ENCODE assay signal across 9 mouse cellular contexts in genomic region chr5:123996194-123996593, GRCm38 (mm10). TPM values are rescaled to one million over a fixed set of nuclear protein-coding genes. Genes with fewer than 3 reads are reported as not detected.
DNase-seq lines count a peak whose midpoint lies in the region; TF ChIP-seq lines count a peak whose summit lies in the region.
"Had no signal": no experiment of that assay in that cellular context is flagged by ENCODE, and none has a peak within 500 bp of the region (broad histone marks: within the 10 kb centered on the region; RNA-seq: fewer than 3 reads in every experiment).

No protein-coding gene starts in this region.

- no peak overlapping the region for H3K9ac ChIP-seq in ES-Bruce4 (ENCODE audit: low read depth, poor library complexity, severe bottlenecking)

- no peak for TF ChIP-seq EP300 in ES-Bruce4 (IDR thresholded peaks at IDR 0.05; ENCODE audit: insufficient read depth, low read depth, low read length)

- no peaks in the 10 kb centered on the region for H3K27me3 ChIP-seq in ES-Bruce4 (ENCODE audit: control insufficient read depth, insufficient read depth, low read length, poor library complexity, severe bottlenecking)

- H3K9me3 ChIP-seq in ES-Bruce4 (replicated peaks; ENCODE audit: control insufficient read depth, insufficient read depth, low read length, poor library complexity, severe bottlenecking) = no peaks in the 10 kb centered on the region

- peak; percentile 21 for TF ChIP-seq CTCF in ES-Bruce4 (IDR thresholded peaks at IDR 0.05; ENCODE audit: low read depth, low read length)

- no peak overlapping the region for H3K27ac ChIP-seq in ES-Bruce4 (ENCODE audit: insufficient read depth, low read length)

- H3K4me1 ChIP-seq in ES-Bruce4 (ENCODE audit: control insufficient read depth, insufficient read depth, low read length) = no peaks in the 10 kb centered on the region

- no peak for TF ChIP-seq POLR2A in ES-Bruce4 (IDR thresholded peaks at IDR 0.05; ENCODE audit: insufficient read depth, low read length)

- H3K36me3 ChIP-seq in ES-Bruce4 (ENCODE audit: control insufficient read depth, insufficient read depth, low read length, poor library complexity, severe bottlenecking) = no peaks in the 10 kb centered on the region

- H3K4me3 ChIP-seq in ES-Bruce4 (ENCODE audit: low read depth, low read length) = no peak overlapping the region

- DNase-seq in heart, postnatal 4 days = peak; percentile 62
- DNase-seq in heart, postnatal 25 days (ENCODE audit: low spot score) = no peak
- DNase-seq in lung, postnatal 10 days = peak; percentile 69
- DNase-seq in lung, postnatal 25 days (ENCODE audit: low spot score) = no peak
- DNase-seq in T-cell, adult 2 months (ENCODE audit: low spot score) = peak; percentile 37
- no peak for DNase-seq in frontal cortex, postnatal 25 days (ENCODE audit: low spot score in 2 of 2)
- DNase-seq: cerebellum, adult 11 months; liver had no signal

- intact Hi-C loops in heart, postnatal 25 days (cut with DNase I) = no loop called here

RNA-seq across cellular contexts. Expression of gene Hip1r, which starts 22.8 kb away (rescaled TPM):
- 10 to 100 TPM; 29.6 to 42.2 TPM for total RNA-seq in heart, postnatal 4 days (2021)
- 10 to 100 TPM; 13.4 to 19.0 TPM for total RNA-seq in heart, postnatal 25 days (2021)
- 17.4 and 24.6 TPM in 2 replicates for polyA plus RNA-seq in ES-Bruce4 (2011; ENCODE audit: insufficient read depth, insufficient read length, low read depth, missing spikeins)

RNA-seq across cellular contexts. Expression of gene Vps37b, which starts 35.9 kb away (rescaled TPM):
- total RNA-seq in heart, postnatal 4 days (2021) = 10 to 100 TPM; 42.3 to 49.1 TPM
- 10 to 100 TPM; 18.2 to 18.6 TPM for total RNA-seq in heart, postnatal 25 days (2021)
- polyA plus RNA-seq in ES-Bruce4 (2011; ENCODE audit: insufficient read depth, insufficient read length, low read depth, missing spikeins) = 11.2 and 11.9 TPM in 2 replicates

Comparison
In these comparisons a context has a peak if more than half of its experiments do, and no peak if none do; other contexts are left out.
1. DNase-seq: peak in heart, postnatal 4 days (single experiment), lung, postnatal 10 days (single experiment) and T-cell, adult 2 months (single experiment); none in heart, postnatal 25 days (single experiment), lung, postnatal 25 days (single experiment) and frontal cortex, postnatal 25 days (0 of 2).